Mouse (Mus musculus) midbrain, embryonic 14.5 days (tissue): ENCODE results near the gene Prpf31. TPM values are rescaled to one million over a fixed set of nuclear protein-coding genes. Genes with fewer than 3 reads are reported as not detected.

Source experiments
- ATAC-seq: fragments of 200-750 bp; cut with Nextera tagmentation; 2 replicates; pipeline ENCODE4 v1.8.0; 2017; ENCODE audit warnings: moderate number of reproducible peaks, moderate library complexity; ENCODE audit not compliant: low FRiP score, low TSS enrichment
- DNase-seq: peaks from one replicate; pipeline ENCODE4 v3.0.0-alpha.2; 2015
- H3K27ac ChIP-seq: fragments of 300-500 bp; sonication (generic); replicated peaks from 2 replicates; pipeline ENCODE4 v1.5.1; 2014; ENCODE audit warnings: mild to moderate bottlenecking, low read depth, low read length, moderate library complexity
- H3K27me3 ChIP-seq: fragments of 300-500 bp; sonication (generic); 2 replicates; pipeline ENCODE4 v1.6.1; 2014; ENCODE audit warnings: low read length, control low read depth, mixed read lengths; ENCODE audit not compliant: control insufficient read depth, insufficient read depth
- H3K36me3 ChIP-seq: fragments of 300-500 bp; sonication (generic); 2 replicates; pipeline ENCODE4 v1.6.1; 2014; ENCODE audit warnings: low read length, control low read depth; ENCODE audit not compliant: control insufficient read depth, insufficient read depth
- H3K4me1 ChIP-seq: fragments of 300-500 bp; sonication (generic); 2 replicates; pipeline ENCODE4 v1.6.1; 2014; ENCODE audit warnings: mild to moderate bottlenecking, antibody characterized with exemption, low read length, control low read depth; ENCODE audit not compliant: control insufficient read depth, insufficient read depth
- H3K4me2 ChIP-seq: fragments of 300-500 bp; sonication (generic); 2 replicates; pipeline ENCODE4 v1.6.1; 2014; ENCODE audit warnings: mild to moderate bottlenecking, low read length, moderate library complexity
- H3K4me3 ChIP-seq: fragments of 300-500 bp; sonication (generic); replicated peaks from 2 replicates; pipeline ENCODE4 v1.5.1; 2014; ENCODE audit warnings: low read depth, low read length
- H3K9ac ChIP-seq: fragments of 300-500 bp; sonication (generic); replicated peaks from 2 replicates; pipeline ENCODE4 v1.6.1; 2014; ENCODE audit warnings: mild to moderate bottlenecking, low read length, moderate library complexity
- H3K9me3 ChIP-seq: fragments of 300-500 bp; sonication (generic); 2 replicates; pipeline ENCODE4 v1.6.1; 2016; ENCODE audit warnings: low read length, control low read depth, mixed read lengths; ENCODE audit not compliant: control insufficient read depth
- WGBS: fragments of 180-500 bp; shearing (Covaris S2); extraction: QIAGEN DNeasy Blood & Tissue Kit; methylation state at CpG from one replicate; pipeline ENCODE4 v1.1.7; 2014; 5-methylcytosine and 5-hydroxymethylcytosine counted together
- polyA plus RNA-seq: library from polyadenylated mRNA; unstranded; fragments of >200 nt; fragmentation: Nextera tagmentation; extraction: Ambion mirVana; gene quantifications from 2 replicates; pipeline ENCODE4 v1.2.1, GENCODE M21; 2014

Prpf31 gene
- polyA plus RNA-seq, 1 experiment from 2014 or later = 82.7 TPM

GRCm38 (mm10) chr7:3665215-3666114, 35.7 kb downstream of the Prpf31 start, which contains the start of gene Leng1:
Gene Leng1, minus strand, starts transcription at chr7:3665840.
- Histone ChIP-seq H3K4me3 (peak within 1 kb of the TSS; percentile 52), H3K27me3 (no peaks in the 10 kb centered on the region), H3K9ac (peak within 1 kb of the TSS; percentile 51), H3K36me3 (peaks cover 27% of the 10 kb centered on the region), H3K27ac (peak within 1 kb of the TSS; percentile 69), H3K4me1 (peaks cover 7% of the 10 kb centered on the region; the same call in 1 of the 2 replicates), H3K9me3 (no peaks in the 10 kb centered on the region), H3K4me2 (peak within 1 kb of the TSS; percentile 76)
- WGBS = 4% methylated on average over 45 of the region's 45 CpGs
- DNase-seq = peak; percentile 97
- peak; percentile 99 for ATAC-seq

GRCm38 (mm10) chr7:3666921-3667391, 37.2 kb downstream of the Prpf31 start:
- no peak overlapping the region for H3K9ac ChIP-seq
- H3K4me2 ChIP-seq = no peak overlapping the region
- no peak for ATAC-seq

GRCm38 (mm10) chr7:3674507-3675227, 44.9 kb downstream of the Prpf31 start:
- 67% methylated on average over 10 of the region's 10 CpGs for WGBS

More at GRCm38 (mm10) chr7:3666921-3667391, 37.2 kb downstream of the Prpf31 start:
- Histone ChIP-seq H3K4me3 (no peak overlapping the region), H3K4me1 (peaks cover 7% of the 10 kb centered on the region; the same call in 1 of the 2 replicates), H3K27me3 (no peaks in the 10 kb centered on the region), H3K9me3 (no peaks in the 10 kb centered on the region), H3K36me3 (peaks cover 15% of the 10 kb centered on the region), H3K27ac (no peak overlapping the region)
- 18% methylated on average over 14 of the region's 14 CpGs for WGBS
- DNase-seq = no peak

GRCm38 (mm10) chr7:3675228-3675548, 45.4 kb downstream of the Prpf31 start:
- no peak for ATAC-seq

More at GRCm38 (mm10) chr7:3674507-3675227, 44.9 kb downstream of the Prpf31 start:
- H3K27ac ChIP-seq = no peak overlapping the region
- no peaks in the 10 kb centered on the region for H3K9me3 ChIP-seq
- no peaks in the 10 kb centered on the region for H3K4me1 ChIP-seq
- no peak overlapping the region for H3K9ac ChIP-seq
- peak; percentile 93 for DNase-seq
- no peak overlapping the region for H3K4me3 ChIP-seq
- ATAC-seq = peak; percentile 85; the same call in 1 of the 2 replicates
- 0 out of 2 replicates have a peak, but pooled peaks cover 5% of the 10 kb centered on the region for H3K36me3 ChIP-seq
- H3K4me2 ChIP-seq = no peak overlapping the region
- no peaks in the 10 kb centered on the region for H3K27me3 ChIP-seq

GRCm38 (mm10) chr7:3676371-3676770, 46.6 kb downstream of the Prpf31 start:
- Histone ChIP-seq H3K4me2 (no peak overlapping the region), H3K27ac (no peak overlapping the region), H3K27me3 (no peaks in the 10 kb centered on the region), H3K4me3 (no peak overlapping the region), H3K4me1 (no peaks in the 10 kb centered on the region), H3K9me3 (no peaks in the 10 kb centered on the region), H3K36me3 (0 out of 2 replicates have a peak, but pooled peaks cover 5% of the 10 kb centered on the region), H3K9ac (no peak overlapping the region)
- DNase-seq (no peak), ATAC-seq (no peak)
- WGBS = 89% methylated on average over 12 of the region's 12 CpGs

More at GRCm38 (mm10) chr7:3675228-3675548, 45.4 kb downstream of the Prpf31 start:
- H3K36me3 ChIP-seq = 0 out of 2 replicates have a peak, but pooled peaks cover 5% of the 10 kb centered on the region
- no peak overlapping the region for H3K9ac ChIP-seq
- no peaks in the 10 kb centered on the region for H3K27me3 ChIP-seq
- H3K4me1 ChIP-seq = no peaks in the 10 kb centered on the region
- H3K9me3 ChIP-seq = no peaks in the 10 kb centered on the region
- no peak overlapping the region for H3K27ac ChIP-seq
- H3K4me2 ChIP-seq = no peak overlapping the region
- 82% methylated on average over 3 of the region's 3 CpGs for WGBS
- DNase-seq = no peak
- H3K4me3 ChIP-seq = no peak overlapping the region

- no peak within 1 kb of the TSS for H3K4me2 ChIP-seq
- WGBS = 54% methylated on average over 9 of the region's 9 CpGs
- no peaks in the 10 kb centered on the region for H3K9me3 ChIP-seq
- H3K27ac ChIP-seq = no peak within 1 kb of the TSS
- ATAC-seq (no peak), DNase-seq (no peak)
- no peak within 1 kb of the TSS for H3K4me3 ChIP-seq
- no peak within 1 kb of the TSS for H3K9ac ChIP-seq
- H3K4me1 ChIP-seq = no peaks in the 10 kb centered on the region
- H3K27me3 ChIP-seq = no peaks in the 10 kb centered on the region
- peaks cover 10% of the 10 kb centered on the region; the same call in 1 of the 2 replicates for H3K36me3 ChIP-seq
Observed at GRCm38 (mm10) chr7:3677342-3677741, 47.6 kb downstream of the Prpf31 start, which contains the start of gene Tmc4. Gene Tmc4, minus strand, starts transcription at chr7:3677553.

GRCm38 (mm10) chr7:3683908-3684550, 54.2 kb downstream of the Prpf31 start:
- Histone ChIP-seq H3K4me2 (0 out of 2 replicates have a peak overlapping the region, but pooled peaks have one; percentile 7), H3K27ac (peak overlapping the region; percentile 77), H3K4me3 (no peak overlapping the region), H3K4me1 (peaks cover 12% of the 10 kb centered on the region; the same call in 1 of the 2 replicates), H3K27me3 (no peaks in the 10 kb centered on the region), H3K36me3 (peaks cover 40% of the 10 kb centered on the region), H3K9me3 (no peaks in the 10 kb centered on the region), H3K9ac (no peak overlapping the region)
- peak; percentile 77 for DNase-seq
- 47% methylated on average over 10 of the region's 10 CpGs for WGBS
- ATAC-seq = peak; percentile 44

- Histone ChIP-seq H3K27ac (peak overlapping the region; percentile 77), H3K4me2 (0 out of 2 replicates have a peak overlapping the region, but pooled peaks have one; percentile 5), H3K9ac (no peak overlapping the region), H3K36me3 (peaks cover 40% of the 10 kb centered on the region), H3K9me3 (no peaks in the 10 kb centered on the region), H3K27me3 (no peaks in the 10 kb centered on the region), H3K4me1 (peaks cover 12% of the 10 kb centered on the region; the same call in 1 of the 2 replicates), H3K4me3 (no peak overlapping the region)
- DNase-seq (no peak), ATAC-seq (0 out of 2 replicates have a peak, but pooled peaks have one; percentile 10)
- 70% methylated on average over 8 of the region's 8 CpGs for WGBS
Observed at GRCm38 (mm10) chr7:3684698-3685097, 54.9 kb downstream of the Prpf31 start.
